Mouse (Mus musculus) intestine, embryonic 16.5 days (tissue): ENCODE measurements around the gene Rrp15. TPM values are rescaled to one million over a fixed set of nuclear protein-coding genes. Genes with fewer than 3 reads are reported as not detected.

Experiments used
- ATAC-seq: fragments of 200-750 bp; cut with Nextera tagmentation; 2 replicates; pipeline ENCODE4 v1.8.0; 2017; ENCODE audit warnings: moderate TSS enrichment, moderate library complexity
- H3K27ac ChIP-seq: fragments of 300-500 bp; sonication (generic); 2 replicates; pipeline ENCODE4 v1.5.1; 2014; ENCODE audit warnings: mild to moderate bottlenecking, low read length
- H3K27me3 ChIP-seq: fragments of 300-500 bp; sonication (generic); replicated peaks from 2 replicates; pipeline ENCODE4 v1.6.1; 2014; ENCODE audit warnings: low read length, control low read depth, mixed read lengths; ENCODE audit not compliant: control insufficient read depth, insufficient read depth
- H3K36me3 ChIP-seq: fragments of 300-500 bp; sonication (generic); 2 replicates; pipeline ENCODE4 v1.6.1; 2014; ENCODE audit warnings: low read length, control low read depth; ENCODE audit not compliant: control insufficient read depth, insufficient read depth
- H3K4me1 ChIP-seq: fragments of 300-500 bp; sonication (generic); 2 replicates; pipeline ENCODE4 v1.6.1; 2014; ENCODE audit warnings: low read length, control low read depth, mixed read lengths; ENCODE audit not compliant: control insufficient read depth, insufficient read depth
- H3K4me2 ChIP-seq: fragments of 300-500 bp; sonication (generic); 2 replicates; pipeline ENCODE4 v1.6.1; 2014; ENCODE audit warnings: low read depth, low read length, control low read depth
- H3K4me3 ChIP-seq: fragments of 300-500 bp; sonication (generic); 2 replicates; pipeline ENCODE4 v1.5.1; 2014; ENCODE audit warnings: mild to moderate bottlenecking, low read length
- H3K9ac ChIP-seq: fragments of 300-500 bp; sonication (generic); 2 replicates; pipeline ENCODE4 v1.6.1; 2014; ENCODE audit warnings: low read depth, low read length
- H3K9me3 ChIP-seq: fragments of 300-500 bp; sonication (generic); 2 replicates; pipeline ENCODE4 v1.6.1; 2016; ENCODE audit warnings: low read length, control low read depth; ENCODE audit not compliant: control insufficient read depth
- WGBS: fragments of 180-500 bp; shearing (Covaris S2); extraction: QIAGEN DNeasy Blood & Tissue Kit; methylation state at CpG from one replicate; pipeline ENCODE4 v1.1.7; 2014; 5-methylcytosine and 5-hydroxymethylcytosine counted together
- polyA plus RNA-seq: library from polyadenylated mRNA; unstranded; fragments of >200 nt; fragmentation: Nextera tagmentation; extraction: Ambion mirVana; gene quantifications from 2 replicates; pipeline ENCODE4 v1.2.1, GENCODE M21; 2015

Gene Rrp15
- polyA plus RNA-seq, 1 experiment from 2014 or later = 61.2 TPM

DNA sequence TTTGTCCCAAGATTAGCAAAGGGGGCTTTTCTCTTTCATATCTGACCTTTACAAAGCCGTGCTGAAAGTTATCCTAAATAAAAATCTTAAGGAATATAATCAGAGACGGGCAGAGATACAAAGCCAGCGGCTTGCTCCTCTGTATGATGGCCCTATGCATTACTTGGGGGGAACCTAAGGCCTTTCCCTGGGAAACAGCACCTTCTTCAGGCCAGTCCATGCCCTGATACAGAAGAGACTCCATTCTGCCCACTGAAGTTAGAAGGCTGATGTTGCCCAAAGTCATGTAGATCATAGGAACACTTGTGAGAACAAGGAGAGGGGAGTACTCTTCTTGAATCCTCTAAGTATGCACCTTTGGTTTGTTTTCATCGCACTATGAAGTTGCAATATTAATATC lies 56.8 kb downstream of the Rrp15 start:
- 86% methylated on average over 4 of the region's 4 CpGs for WGBS
- ATAC-seq = no peak
- Histone ChIP-seq H3K9ac (no peak overlapping the region), H3K4me2 (no peak overlapping the region), H3K9me3 (no peaks in the 10 kb centered on the region), H3K4me3 (no peak overlapping the region), H3K27ac (no peak overlapping the region), H3K4me1 (peaks cover 6% of the 10 kb centered on the region; the same call in 1 of the 2 replicates), H3K27me3 (no peaks in the 10 kb centered on the region), H3K36me3 (no peaks in the 10 kb centered on the region)

GRCm38 (mm10) chr1:186691708-186692107 lies 57.5 kb downstream of the Rrp15 start:
- Histone ChIP-seq H3K4me2 (no peak overlapping the region), H3K9ac (no peak overlapping the region), H3K4me1 (peaks cover 6% of the 10 kb centered on the region; the same call in 1 of the 2 replicates), H3K27ac (no peak overlapping the region), H3K27me3 (no peaks in the 10 kb centered on the region), H3K4me3 (no peak overlapping the region), H3K36me3 (no peaks in the 10 kb centered on the region), H3K9me3 (no peaks in the 10 kb centered on the region)
- no peak for ATAC-seq
- 81% methylated on average over 9 of the region's 9 CpGs for WGBS

GRCm38 (mm10) chr1:186684041-186684440 lies 65.1 kb downstream of the Rrp15 start:
- Histone ChIP-seq H3K27ac (no peak overlapping the region), H3K9me3 (no peaks in the 10 kb centered on the region), H3K27me3 (no peaks in the 10 kb centered on the region), H3K4me1 (no peaks in the 10 kb centered on the region; the same call in 1 of the 2 replicates), H3K4me2 (no peak overlapping the region), H3K36me3 (no peaks in the 10 kb centered on the region), H3K9ac (no peak overlapping the region), H3K4me3 (no peak overlapping the region)
- ATAC-seq = no peak
- WGBS = 79% methylated on average over 3 of the region's 3 CpGs

DNA sequence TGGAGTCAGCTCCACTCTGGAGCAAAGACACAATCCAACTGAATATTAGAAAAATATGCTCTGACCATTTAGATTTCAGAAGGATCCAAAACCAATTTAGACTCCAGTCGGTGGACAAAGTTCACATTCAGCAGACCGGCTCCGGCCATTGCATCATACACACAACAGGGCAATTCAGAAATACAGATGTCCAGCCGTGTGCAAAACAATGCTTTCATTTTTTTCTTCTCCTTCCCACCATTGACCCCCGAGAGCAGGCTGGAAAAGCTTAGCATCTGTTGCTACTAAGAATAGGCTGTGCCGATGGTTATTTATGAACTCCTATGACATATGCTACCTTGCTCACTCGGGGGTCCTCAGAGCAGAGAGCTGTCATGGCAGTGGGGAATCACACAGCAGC lies 66.6 kb downstream of the Rrp15 start:
- Histone ChIP-seq H3K4me2 (no peak overlapping the region), H3K4me3 (no peak overlapping the region), H3K9me3 (no peaks in the 10 kb centered on the region), H3K27me3 (no peaks in the 10 kb centered on the region), H3K36me3 (no peaks in the 10 kb centered on the region), H3K27ac (no peak overlapping the region), H3K4me1 (no peaks in the 10 kb centered on the region; the same call in 1 of the 2 replicates), H3K9ac (no peak overlapping the region)
- WGBS = 50% methylated on average over 7 of the region's 7 CpGs
- peak; percentile 43; the same call in 1 of the 2 replicates for ATAC-seq

DNA sequence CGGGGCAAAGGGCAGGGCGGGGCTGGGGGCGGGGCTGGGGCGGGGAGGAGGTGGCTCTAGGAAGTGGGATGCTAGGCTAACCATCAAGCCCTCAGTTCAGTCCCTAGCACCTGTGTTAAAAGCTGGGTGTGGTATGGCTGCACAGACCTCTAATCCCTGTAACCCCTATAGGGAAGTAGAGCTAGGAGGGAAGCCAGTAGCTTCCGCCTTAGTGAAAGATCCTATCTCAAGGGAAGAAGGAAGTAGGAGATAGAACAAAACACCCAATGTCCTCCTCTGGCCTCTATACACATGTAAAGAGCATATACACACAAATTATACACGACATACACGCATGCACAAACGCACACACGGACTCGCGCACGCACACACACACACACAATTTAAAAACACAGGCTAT lies 71.5 kb downstream of the Rrp15 start:
- WGBS = 80% methylated on average over 12 of the region's 12 CpGs

DNA sequence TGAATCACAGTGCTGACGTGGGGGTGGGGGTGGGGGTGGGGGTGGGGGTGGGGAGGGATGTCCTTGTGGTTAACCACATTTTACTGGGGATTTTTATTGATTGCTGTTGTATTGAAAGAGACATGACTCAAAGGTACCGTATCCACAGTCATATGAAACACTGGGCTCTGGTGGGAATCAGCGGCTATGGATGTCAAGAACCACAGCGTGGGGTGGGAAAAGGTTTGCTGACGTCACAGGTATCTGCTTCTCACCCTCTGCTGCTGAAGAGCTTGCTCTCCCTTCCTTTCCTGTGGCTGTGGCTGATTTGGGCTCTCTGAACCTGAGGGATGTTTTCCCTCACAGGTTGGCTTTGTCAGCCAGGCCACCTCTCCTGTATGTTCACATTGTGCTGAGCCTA lies 73.0 kb downstream of the Rrp15 start:
- Histone ChIP-seq H3K9ac (no peak overlapping the region), H3K9me3 (no peaks in the 10 kb centered on the region), H3K4me3 (no peak overlapping the region), H3K4me2 (no peak overlapping the region), H3K27me3 (no peaks in the 10 kb centered on the region), H3K27ac (no peak overlapping the region), H3K36me3 (no peaks in the 10 kb centered on the region), H3K4me1 (no peaks in the 10 kb centered on the region)
- 70% methylated on average over 5 of the region's 5 CpGs for WGBS
- no peak for ATAC-seq

More for the DNA sequence above, 71.5 kb downstream of the Rrp15 start:
- Histone ChIP-seq H3K27me3 (no peaks in the 10 kb centered on the region), H3K4me1 (no peaks in the 10 kb centered on the region; the same call in 1 of the 2 replicates), H3K36me3 (no peaks in the 10 kb centered on the region), H3K9me3 (no peaks in the 10 kb centered on the region), H3K4me3 (no peak overlapping the region), H3K4me2 (no peak overlapping the region), H3K9ac (no peak overlapping the region), H3K27ac (no peak overlapping the region)
- peak; percentile 21; the same call in 1 of the 2 replicates for ATAC-seq

GRCm38 (mm10) chr1:186675263-186675662 lies 73.9 kb downstream of the Rrp15 start:
- no peaks in the 10 kb centered on the region for H3K27me3 ChIP-seq
- no peak overlapping the region for H3K27ac ChIP-seq
- H3K36me3 ChIP-seq = no peaks in the 10 kb centered on the region
- ATAC-seq = no peak
- H3K4me2 ChIP-seq = no peak overlapping the region
- 87% methylated on average over 6 of the region's 6 CpGs for WGBS
- no peaks in the 10 kb centered on the region for H3K4me1 ChIP-seq
- no peak overlapping the region for H3K4me3 ChIP-seq
- no peaks in the 10 kb centered on the region for H3K9me3 ChIP-seq
- H3K9ac ChIP-seq = no peak overlapping the region

- H3K9ac ChIP-seq = no peak overlapping the region
- no peak for ATAC-seq
- no peak overlapping the region for H3K27ac ChIP-seq
- H3K27me3 ChIP-seq = no peaks in the 10 kb centered on the region
- H3K4me3 ChIP-seq = no peak overlapping the region
- no peaks in the 10 kb centered on the region for H3K4me1 ChIP-seq
- H3K9me3 ChIP-seq = no peaks in the 10 kb centered on the region
- H3K4me2 ChIP-seq = no peak overlapping the region
- WGBS = 69% methylated on average over 3 of the region's 3 CpGs
- no peaks in the 10 kb centered on the region for H3K36me3 ChIP-seq
Observed at GRCm38 (mm10) chr1:186674621-186675020, 74.5 kb downstream of the Rrp15 start.

DNA sequence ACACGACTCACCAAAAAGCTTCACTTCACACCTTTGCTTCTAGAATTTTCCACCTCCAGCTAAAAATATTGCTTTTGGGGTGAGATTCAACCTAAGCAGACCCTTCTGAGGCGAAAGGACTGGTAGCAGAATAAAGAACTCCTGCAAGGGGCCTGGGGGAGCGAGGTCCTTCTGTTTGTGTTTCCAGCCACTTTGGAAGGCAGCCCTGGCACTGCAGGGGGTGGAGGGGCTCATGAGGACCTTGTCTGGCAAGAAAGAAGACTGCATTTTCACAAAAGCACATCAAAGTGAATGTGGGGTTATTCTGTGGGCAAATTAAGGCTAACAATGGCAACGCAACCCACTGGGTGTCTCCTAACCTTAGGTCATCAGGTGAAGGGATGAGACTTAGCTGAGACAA lies 76.0 kb downstream of the Rrp15 start:
- no peak for ATAC-seq
- H3K36me3 ChIP-seq = no peaks in the 10 kb centered on the region
- WGBS = 82% methylated on average over 4 of the region's 4 CpGs

More for the DNA sequence above, 76.0 kb downstream of the Rrp15 start:
- Histone ChIP-seq H3K4me3 (no peak overlapping the region), H3K4me1 (no peaks in the 10 kb centered on the region), H3K4me2 (no peak overlapping the region), H3K9me3 (no peaks in the 10 kb centered on the region), H3K9ac (no peak overlapping the region), H3K27ac (no peak overlapping the region), H3K27me3 (no peaks in the 10 kb centered on the region)
